Mouse (Mus musculus): ENCODE results near the gene Gm8180. TPM values are rescaled to one million over a fixed set of nuclear protein-coding genes. Genes with fewer than 3 reads are reported as not detected.

Gene Gm8180
- polyA plus RNA-seq (2012; rRNA removed; ENCODE audit: low replicate concordance), result not detected in 2 replicates

DNA sequence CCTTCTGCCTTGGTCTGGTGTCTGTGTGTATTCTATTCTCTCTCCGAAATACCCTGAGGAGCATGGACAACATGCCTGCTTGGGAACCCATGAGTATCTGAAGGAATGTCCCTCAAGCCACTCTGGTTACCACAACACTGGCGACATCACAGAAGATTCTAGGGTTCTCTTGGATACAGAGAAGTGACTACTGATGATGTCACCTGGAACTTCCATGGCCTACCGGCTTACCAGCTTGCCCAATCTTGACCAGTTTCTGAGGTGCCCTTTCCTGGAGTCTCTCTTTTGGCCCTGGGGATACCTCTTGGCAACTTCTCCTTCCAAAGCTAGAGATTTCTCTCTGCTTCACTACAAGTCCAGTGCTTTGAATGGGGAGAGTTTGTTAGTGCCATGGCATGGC, at the start of gene Gm8180:
Gm8180 (minus strand) TSS at position 101 of the 400 bp plus-strand sequence.

GRCm38 (mm10) chr14:43747566-43747965, 37.0 kb downstream of the Gm8180 start, which contains the start of gene Gm6526:
Gm6526 (plus strand) TSS chr14:43747866.

Other genes with a start within 250 kb of the Gm8180 start
- not detected in 2 replicates for gene Gm5799, start 241.2 kb downstream of the Gm8180 start, polyA plus RNA-seq (2012; rRNA removed; ENCODE audit: low replicate concordance)
- not detected in 2 replicates for gene Gm17654, start 205.6 kb downstream of the Gm8180 start, polyA plus RNA-seq (2012; rRNA removed; ENCODE audit: low replicate concordance)
- gene Gm10375, start 176.7 kb downstream of the Gm8180 start, polyA plus RNA-seq (2012; rRNA removed; ENCODE audit: low replicate concordance), result not detected in 2 replicates
- gene Gm8165, start 107.5 kb downstream of the Gm8180 start, polyA plus RNA-seq (2012; rRNA removed; ENCODE audit: low replicate concordance), result not detected in 2 replicates
- gene Gm7324, start 86.9 kb downstream of the Gm8180 start, polyA plus RNA-seq (2012; rRNA removed; ENCODE audit: low replicate concordance), result not detected in 2 replicates
- not detected in 2 replicates for gene Gm16506, start 57.3 kb downstream of the Gm8180 start, polyA plus RNA-seq (2012; rRNA removed; ENCODE audit: low replicate concordance)
- not detected in 2 replicates for gene Gm6526, start 36.9 kb downstream of the Gm8180 start, polyA plus RNA-seq (2012; rRNA removed; ENCODE audit: low replicate concordance)
- not detected in 2 replicates for gene Ear1, start 90.8 kb upstream of the Gm8180 start, polyA plus RNA-seq (2012; rRNA removed; ENCODE audit: low replicate concordance)
- gene Ear10, start 138.8 kb upstream of the Gm8180 start, polyA plus RNA-seq (2012; rRNA removed; ENCODE audit: low replicate concordance), result not detected in 2 replicates
- gene Gm8113, start 140.6 kb upstream of the Gm8180 start, polyA plus RNA-seq (2012; rRNA removed; ENCODE audit: low replicate concordance), result 0.07 and 0.09 TPM in 2 replicates
- gene Ang5, start 172.3 kb upstream of the Gm8180 start, polyA plus RNA-seq (2012; rRNA removed; ENCODE audit: low replicate concordance), result not detected in 2 replicates
- gene Ang6, start 217.5 kb upstream of the Gm8180 start, polyA plus RNA-seq (2012; rRNA removed; ENCODE audit: low replicate concordance), result not detected in 2 replicates

All from duodenum, adult 2 months (tissue).